ENCODE assay signal across 8 mouse cellular contexts in genomic region chr5:149375074-149375888, GRCm38 (mm10). TPM values are rescaled to one million over a fixed set of nuclear protein-coding genes. Genes with fewer than 3 reads are reported as not detected.
DNase-seq lines count a peak whose midpoint lies in the region; ATAC-seq and TF ChIP-seq lines count a peak whose summit lies in the region.

No protein-coding gene starts in this region.

- no peaks in the 10 kb centered on the region for H3K36me3 ChIP-seq in heart, embryonic 12.5 days
- H3K36me3 ChIP-seq in E14TG2a.4 (ENCODE audit: insufficient read depth, low read length): no peaks in the 10 kb centered on the region
- no peaks in the 10 kb centered on the region for H3K36me3 ChIP-seq in forebrain, embryonic 11.5 days (ENCODE audit: control insufficient read depth, insufficient read depth, low read length)
- H3K36me3 ChIP-seq in limb, embryonic 14.5 days (ENCODE audit: control insufficient read depth, insufficient read depth, low read length): no peaks in the 10 kb centered on the region

- H3K4me1 ChIP-seq in heart, embryonic 12.5 days (replicated peaks): peaks cover 69% of the 10 kb centered on the region
- peaks cover 52% of the 10 kb centered on the region for H3K4me1 ChIP-seq in E14TG2a.4 (replicated peaks; ENCODE audit: low read depth, low read length)
- H3K4me1 ChIP-seq in forebrain, embryonic 11.5 days (replicated peaks; ENCODE audit: control insufficient read depth, insufficient read depth, low read length): peaks cover 30% of the 10 kb centered on the region
- H3K4me1 ChIP-seq in limb, embryonic 14.5 days (ENCODE audit: control insufficient read depth, insufficient read depth, low read length): peaks cover 15% of the 10 kb centered on the region

- ATAC-seq in heart, embryonic 12.5 days (ENCODE audit: insufficient number of reproducible peaks, low FRiP score): no peak
- no peak for ATAC-seq in forebrain, embryonic 11.5 days (replicated peaks; ENCODE audit: low FRiP score)
- no peak for ATAC-seq in limb, embryonic 14.5 days (ENCODE audit: low FRiP score, low read depth)

- peak overlapping the region; percentile 52 for H3K4me2 ChIP-seq in heart, embryonic 12.5 days
- peak overlapping the region; percentile 24 for H3K4me2 ChIP-seq in forebrain, embryonic 11.5 days (ENCODE audit: low read depth, low read length, severe bottlenecking)
- peak overlapping the region; percentile 33 for H3K4me2 ChIP-seq in limb, embryonic 14.5 days (replicated peaks; ENCODE audit: low read depth, low read length, severe bottlenecking)

- intact Hi-C loops in heart, postnatal 14 days (cut with DNase I): loop anchor here (5.0 kb wide), 1 partner anchor 308 kb away; no protein-coding TSS in a partner anchor

- no peak overlapping the region for H3K9ac ChIP-seq in heart, embryonic 12.5 days
- peak overlapping the region; percentile 39 for H3K9ac ChIP-seq in forebrain, embryonic 11.5 days (ENCODE audit: low read length)
- H3K9ac ChIP-seq in limb, embryonic 14.5 days (ENCODE audit: low read depth, low read length, severe bottlenecking): 0 out of 2 replicates have a peak overlapping the region, but pooled peaks have one; percentile 12

- no peak for DNase-seq in heart, postnatal 14 days
- DNase-seq in forebrain, embryonic 11.5 days (ENCODE audit: low spot score): no peak
- DNase-seq in limb, embryonic 14.5 days (ENCODE audit: low spot score): no peak
- no peak for DNase-seq in spleen, adult 12 weeks (ENCODE audit: low spot score)
- no peak for DNase-seq in lung, postnatal 25 days (ENCODE audit: low spot score)
- DNase-seq in spleen, postnatal 14 days (ENCODE audit: low spot score in 2 of 2): no peak

- H3K4me3 ChIP-seq in heart, embryonic 12.5 days: no peak overlapping the region
- H3K4me3 ChIP-seq in E14TG2a.4 (replicated peaks; ENCODE audit: low read length): peak overlapping the region; percentile 37
- H3K4me3 ChIP-seq in forebrain, embryonic 11.5 days (ENCODE audit: low read depth, low read length): no peak overlapping the region
- no peak overlapping the region for H3K4me3 ChIP-seq in limb, embryonic 14.5 days (replicated peaks; ENCODE audit: low read length)

- 31% methylated on average over 14 of the region's 14 CpGs for WGBS in heart, embryonic 12.5 days
- WGBS in forebrain, embryonic 11.5 days: 43% methylated on average over 14 of the region's 14 CpGs
- 40% methylated on average over 14 of the region's 14 CpGs for WGBS in limb, embryonic 14.5 days

- no peaks in the 10 kb centered on the region for H3K27me3 ChIP-seq in heart, embryonic 12.5 days (replicated peaks)
- peaks cover 55% of the 10 kb centered on the region for H3K27me3 ChIP-seq in E14TG2a.4 (ENCODE audit: insufficient read depth, low read length)
- no peaks in the 10 kb centered on the region for H3K27me3 ChIP-seq in forebrain, embryonic 11.5 days (ENCODE audit: control insufficient read depth, insufficient read depth, low read length)
- no peaks in the 10 kb centered on the region for H3K27me3 ChIP-seq in limb, embryonic 14.5 days (ENCODE audit: control insufficient read depth, insufficient read depth, low read length)

- no peaks in the 10 kb centered on the region for H3K9me3 ChIP-seq in heart, embryonic 12.5 days (replicated peaks)
- H3K9me3 ChIP-seq in E14TG2a.4 (ENCODE audit: low read length): peaks cover 4% of the 10 kb centered on the region; the same call in 1 of the 2 replicates
- no peaks in the 10 kb centered on the region for H3K9me3 ChIP-seq in forebrain, embryonic 11.5 days (ENCODE audit: control insufficient read depth, low read length)
- no peaks in the 10 kb centered on the region for H3K9me3 ChIP-seq in limb, embryonic 14.5 days (ENCODE audit: control insufficient read depth, low read length)

- no peak for TF ChIP-seq CTCF in E14TG2a.4 (conservative IDR thresholded peaks at IDR 0.05; ENCODE audit: low read length)

- H3K27ac ChIP-seq in heart, embryonic 12.5 days (ENCODE audit: poor library complexity, severe bottlenecking): peak overlapping the region; percentile 52
- H3K27ac ChIP-seq in forebrain, embryonic 11.5 days (ENCODE audit: low read depth, low read length): 0 out of 2 replicates have a peak overlapping the region, but pooled peaks have one; percentile 25
- H3K27ac ChIP-seq in limb, embryonic 14.5 days (replicated peaks; ENCODE audit: low read depth, low read length): no peak overlapping the region

- TF ChIP-seq POLR2A in limb, embryonic 14.5 days (IDR thresholded peaks at IDR 0.05; ENCODE audit: borderline replicate concordance, extremely low read depth, insufficient read depth, insufficient read length): no peak

RNA-seq across cellular contexts. Expression of gene Medag, which starts 36.3 kb away (rescaled TPM):
- 1.2 and 1.4 TPM in 2 replicates for polyA plus RNA-seq in heart, embryonic 12.5 days (2016; fragmentation: Nextera tagmentation; extraction: Ambion mirVana)
- total RNA-seq in heart, postnatal 14 days (2021): 10 to 100 TPM; 14.1 to 16.1 TPM
- polyA plus RNA-seq in forebrain, embryonic 11.5 days (2014; fragmentation: Nextera tagmentation; extraction: Ambion mirVana): 1.0 and 1.4 TPM in 2 replicates
- polyA plus RNA-seq in limb, embryonic 14.5 days (2012; rRNA removed): 3.5 and 3.8 TPM in 2 replicates
- 2.6 and 3.1 TPM in 2 replicates for polyA plus RNA-seq in limb, embryonic 14.5 days (2014; fragmentation: Nextera tagmentation; extraction: Ambion mirVana)
